Mouse (Mus musculus): Measurements from ENCODE around the gene D10Jhu81e.
"Not testable (repeated sequence)": the region's sequence is repeated elsewhere in the genome, so short reads cannot be mapped to it uniquely, and the experiment has no call there.

D10Jhu81e gene

GRCm38 (mm10) chr10:78169281-78170042, at the start of gene D10Jhu81e:
Gene D10Jhu81e, minus strand, starts transcription at chr10:78169782.
- DNase-seq (ENCODE audit: low spot score): peak; percentile 97

GRCm38 (mm10) chr10:78218576-78218975, 49.0 kb upstream of the D10Jhu81e start:
- no peak for DNase-seq (ENCODE audit: low spot score)

- DNase-seq (ENCODE audit: low spot score): no peak
Measured at GRCm38 (mm10) chr10:78216376-78217083, 46.9 kb upstream of the D10Jhu81e start.

GRCm38 (mm10) chr10:78214371-78214770, 44.8 kb upstream of the D10Jhu81e start:
- no peak for DNase-seq (ENCODE audit: low spot score)

- DNase-seq (ENCODE audit: low spot score): no peak
Measured at GRCm38 (mm10) chr10:78211311-78211710, 41.7 kb upstream of the D10Jhu81e start.

GRCm38 (mm10) chr10:78201182-78201581, 31.6 kb upstream of the D10Jhu81e start:
- DNase-seq (ENCODE audit: low spot score): no peak

GRCm38 (mm10) chr10:78192933-78193332, 23.4 kb upstream of the D10Jhu81e start:
- no peak for DNase-seq (ENCODE audit: low spot score)

GRCm38 (mm10) chr10:78186076-78186475, 16.5 kb upstream of the D10Jhu81e start:
- DNase-seq (ENCODE audit: low spot score): not testable (repeated sequence)

- DNase-seq (ENCODE audit: low spot score): no peak
Measured at GRCm38 (mm10) chr10:78185381-78185725, 15.8 kb upstream of the D10Jhu81e start.

GRCm38 (mm10) chr10:78184531-78185380, 15.2 kb upstream of the D10Jhu81e start, which contains the start of gene Pwp2:
Gene Pwp2, minus strand, starts transcription at chr10:78185149.
- peak; percentile 59 for DNase-seq (ENCODE audit: low spot score)

- no peak for DNase-seq (ENCODE audit: low spot score)
Measured at GRCm38 (mm10) chr10:78183577-78183976, 14.0 kb upstream of the D10Jhu81e start.

- no peak for DNase-seq (ENCODE audit: low spot score)
Measured at GRCm38 (mm10) chr10:78182321-78182720, 12.7 kb upstream of the D10Jhu81e start.

GRCm38 (mm10) chr10:78174474-78174873, 4.9 kb upstream of the D10Jhu81e start:
- no peak for DNase-seq (ENCODE audit: low spot score)

- no peak for DNase-seq (ENCODE audit: low spot score)
Measured at GRCm38 (mm10) chr10:78171581-78171980, 2.0 kb upstream of the D10Jhu81e start.

- DNase-seq (ENCODE audit: low spot score): no peak
Measured at GRCm38 (mm10) chr10:78171057-78171456, 1.5 kb upstream of the D10Jhu81e start.

GRCm38 (mm10) chr10:78170445-78170844, 863 bp upstream of the D10Jhu81e start:
- DNase-seq (ENCODE audit: low spot score): no peak

- DNase-seq (ENCODE audit: low spot score): no peak
Measured at GRCm38 (mm10) chr10:78168792-78169191, 790 bp downstream of the D10Jhu81e start.

GRCm38 (mm10) chr10:78167775-78168174, 1.8 kb downstream of the D10Jhu81e start:
- DNase-seq (ENCODE audit: low spot score): no peak

GRCm38 (mm10) chr10:78167333-78167732, 2.2 kb downstream of the D10Jhu81e start:
- DNase-seq (ENCODE audit: low spot score): no peak

GRCm38 (mm10) chr10:78165256-78166005, 4.2 kb downstream of the D10Jhu81e start:
- no peak for DNase-seq (ENCODE audit: low spot score)

GRCm38 (mm10) chr10:78164786-78165185, 4.8 kb downstream of the D10Jhu81e start:
- no peak for DNase-seq (ENCODE audit: low spot score)

GRCm38 (mm10) chr10:78163923-78164322, 5.7 kb downstream of the D10Jhu81e start:
- peak; percentile 51 for DNase-seq (ENCODE audit: low spot score)
